Mouse (Mus musculus) G1E-ER4 (cell line): ENCODE data around the gene Fam169b. TPM values are rescaled to one million over a fixed set of nuclear protein-coding genes. Genes with fewer than 3 reads are reported as not detected.

ENCODE experiments used
- GATA1 ChIP-seq: IDR thresholded peaks from one replicate; pipeline ENCODE4 v1.8.0; 2012; ENCODE audit warnings: low read length, inconsistent platforms
- polyA plus RNA-seq: library from polyadenylated mRNA; stranded (reverse); fragments of >175 nt; gene quantifications from 2 replicates; pipeline ENCODE4 v1.2.3, GENCODE M21; 2012

Fam169b gene
- polyA plus RNA-seq = not detected in 2 replicates

DNA sequence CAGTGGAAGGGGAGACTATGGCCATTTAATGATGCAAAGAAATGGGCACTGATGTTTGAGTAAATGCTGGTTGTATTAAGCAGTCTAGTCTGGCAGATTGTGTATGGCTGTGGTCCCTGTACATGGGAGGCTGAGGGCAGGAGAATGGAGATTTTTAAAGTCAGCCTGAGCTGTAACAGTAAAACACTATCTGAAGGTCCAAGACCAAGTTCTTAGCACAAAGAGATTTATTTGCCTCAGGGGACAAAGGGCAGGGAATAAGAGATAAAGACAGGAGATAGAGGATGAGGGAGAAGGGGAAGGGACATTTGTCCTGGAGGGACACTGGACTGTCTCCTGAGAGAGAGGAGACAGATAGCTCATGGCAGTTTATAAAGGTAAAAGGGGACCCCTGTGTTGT is at the start of gene Fam169b:
Gene Fam169b (plus strand): TSS at position 325 of the 400 bp plus-strand sequence.
- TF ChIP-seq GATA1 = no peak

GRCm38 (mm10) chr7:68224006-68224405 is 49.6 kb upstream of the Fam169b start:
- no peak for TF ChIP-seq GATA1

GRCm38 (mm10) chr7:68225427-68226054 is 48.1 kb upstream of the Fam169b start:
- TF ChIP-seq GATA1 = no peak

DNA sequence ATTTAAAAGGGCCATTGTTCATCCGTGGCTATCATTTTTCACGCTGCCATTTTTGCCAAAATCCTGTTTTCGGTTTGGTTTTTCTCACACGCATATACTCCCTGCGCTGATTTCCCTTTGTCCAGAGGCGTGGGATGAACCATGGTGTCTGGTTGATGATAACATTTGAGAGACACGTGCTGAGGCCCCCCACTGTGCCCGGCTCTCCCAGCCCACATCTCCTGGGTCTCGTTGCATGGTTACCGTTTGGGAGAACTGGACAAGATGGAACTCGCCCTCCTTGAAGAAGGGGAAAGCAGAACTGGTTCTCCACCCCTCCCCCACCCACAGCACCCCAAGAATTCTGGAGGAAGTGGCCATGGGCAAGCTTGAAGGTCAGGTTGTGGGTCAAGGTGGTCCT is 46.6 kb upstream of the Fam169b start:
- no peak for TF ChIP-seq GATA1

- no peak for TF ChIP-seq GATA1
These were observed 46.0 kb upstream of the Fam169b start for GRCm38 (mm10) chr7:68227621-68228020.

DNA sequence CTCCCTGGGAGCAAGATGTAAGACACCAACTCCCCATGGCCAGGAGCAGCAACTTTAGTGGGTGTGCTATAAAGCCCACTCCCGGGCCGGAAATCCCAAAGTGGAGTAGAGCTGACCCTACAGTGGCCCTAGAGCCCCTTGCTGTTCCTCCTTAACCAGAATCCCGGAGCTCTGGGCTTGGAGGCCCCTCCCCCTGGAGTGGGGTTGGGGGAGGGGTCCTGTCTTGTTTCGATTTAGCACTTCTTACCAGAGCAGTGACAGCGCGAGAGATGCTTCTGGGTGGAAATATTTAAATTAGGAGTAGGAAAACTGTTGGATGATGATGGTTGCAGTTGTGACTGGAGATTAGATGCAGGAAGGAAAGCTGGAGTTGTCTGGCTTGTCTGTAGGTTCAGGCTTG is 45.1 kb upstream of the Fam169b start:
- TF ChIP-seq GATA1 = no peak

- TF ChIP-seq GATA1 = no peak
These were observed 42.8 kb upstream of the Fam169b start for GRCm38 (mm10) chr7:68230831-68231230.

GRCm38 (mm10) chr7:68232521-68232920 is 41.1 kb upstream of the Fam169b start:
- no peak for TF ChIP-seq GATA1

GRCm38 (mm10) chr7:68233619-68234223 is 39.9 kb upstream of the Fam169b start:
- no peak for TF ChIP-seq GATA1

DNA sequence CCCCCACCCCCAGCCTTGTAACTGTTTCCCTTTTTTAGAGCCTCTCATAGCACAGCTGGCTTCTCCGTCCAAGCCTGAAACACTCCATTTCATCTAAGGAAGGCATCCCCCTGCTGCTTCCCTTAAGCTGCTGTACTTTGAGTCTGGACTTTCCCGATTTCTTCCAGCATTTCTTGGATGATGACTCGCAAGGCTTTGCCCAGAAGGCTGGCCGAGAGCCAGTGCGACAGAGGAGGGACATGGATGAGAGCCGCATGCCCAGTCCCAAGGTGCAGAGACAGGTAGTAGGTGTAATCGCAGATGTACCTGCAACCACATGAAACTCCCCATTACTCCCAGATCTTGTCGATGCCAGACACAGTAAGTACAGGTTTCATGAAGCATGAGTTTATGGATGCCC is 36.8 kb upstream of the Fam169b start:
- TF ChIP-seq GATA1 = no peak

GRCm38 (mm10) chr7:68239220-68239827 is 34.3 kb upstream of the Fam169b start:
- no peak for TF ChIP-seq GATA1

GRCm38 (mm10) chr7:68241205-68241604 is 32.4 kb upstream of the Fam169b start:
- TF ChIP-seq GATA1 = no peak

GRCm38 (mm10) chr7:68245681-68246080 is 28.0 kb upstream of the Fam169b start:
- TF ChIP-seq GATA1 = no peak

DNA sequence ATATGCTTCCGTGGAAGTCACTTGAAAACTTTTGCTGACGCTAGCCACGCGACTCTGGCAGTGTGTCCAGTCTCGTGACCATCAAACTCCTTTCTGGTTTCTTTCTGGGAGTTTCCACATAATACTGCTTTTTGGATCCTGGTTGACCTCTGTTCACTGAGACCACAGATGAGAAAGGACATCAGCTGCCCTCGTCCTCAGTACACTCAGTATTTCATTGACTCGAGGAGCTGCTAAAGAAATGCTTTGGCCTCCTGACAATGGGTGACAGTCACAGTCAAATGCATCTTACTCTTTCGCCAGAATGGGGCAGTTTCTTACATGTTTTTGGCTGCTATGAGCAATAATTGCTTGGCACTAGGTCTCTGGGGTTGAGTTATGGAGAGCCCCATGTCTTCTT is 27.4 kb upstream of the Fam169b start:
- no peak for TF ChIP-seq GATA1

- TF ChIP-seq GATA1 = no peak
These were observed 23.2 kb upstream of the Fam169b start for GRCm38 (mm10) chr7:68250411-68250810.

GRCm38 (mm10) chr7:68250902-68251301 is 22.7 kb upstream of the Fam169b start:
- TF ChIP-seq GATA1 = no peak

- no peak for TF ChIP-seq GATA1
These were observed 15.9 kb upstream of the Fam169b start for GRCm38 (mm10) chr7:68257767-68258166.
